Mouse (Mus musculus): ENCODE results near the gene Srpk2. TPM values are rescaled to one million over a fixed set of nuclear protein-coding genes. Genes with fewer than 3 reads are reported as not detected.
"Not testable (repeated sequence)": the region's sequence is repeated elsewhere in the genome, so short reads cannot be mapped to it uniquely, and the experiment has no call there.

Gene Srpk2
- polyA plus RNA-seq, 1 experiment from 2014 or later: 9.2 TPM

DNA sequence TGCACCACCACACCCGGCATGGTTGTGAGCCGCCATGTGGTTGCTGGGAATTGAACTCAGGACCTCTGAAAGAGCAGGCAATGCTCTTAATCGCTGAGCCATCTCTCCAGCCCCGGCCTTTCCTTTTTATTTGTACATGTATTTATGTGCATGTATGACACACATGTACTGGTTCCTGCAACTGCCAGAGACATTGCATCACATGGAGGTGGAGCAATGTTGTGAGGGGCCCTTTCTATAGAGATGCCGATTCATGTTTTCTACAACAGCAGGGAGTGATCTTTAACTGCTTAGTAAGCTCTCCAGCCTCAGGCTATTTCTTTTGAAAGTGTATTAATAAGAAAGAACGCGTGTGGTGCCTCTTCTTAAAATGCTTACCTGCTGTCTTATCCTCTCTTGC lies 200.6 kb downstream of the Srpk2 start:
- Histone ChIP-seq H3K9ac (no peak overlapping the region), H3K36me3 (peaks cover 94% of the 10 kb centered on the region), H3K4me1 (no peaks in the 10 kb centered on the region), H3K4me2 (no peak overlapping the region), H3K4me3 (no peak overlapping the region), H3K9me3 (replicated peaks) (no peaks in the 10 kb centered on the region), H3K27me3 (replicated peaks) (no peaks in the 10 kb centered on the region), H3K27ac (no peak overlapping the region)
- no peak for ATAC-seq
- WGBS (ENCODE audit: insufficient replicate concordance): 89% methylated on average over 7 of the region's 7 CpGs

DNA sequence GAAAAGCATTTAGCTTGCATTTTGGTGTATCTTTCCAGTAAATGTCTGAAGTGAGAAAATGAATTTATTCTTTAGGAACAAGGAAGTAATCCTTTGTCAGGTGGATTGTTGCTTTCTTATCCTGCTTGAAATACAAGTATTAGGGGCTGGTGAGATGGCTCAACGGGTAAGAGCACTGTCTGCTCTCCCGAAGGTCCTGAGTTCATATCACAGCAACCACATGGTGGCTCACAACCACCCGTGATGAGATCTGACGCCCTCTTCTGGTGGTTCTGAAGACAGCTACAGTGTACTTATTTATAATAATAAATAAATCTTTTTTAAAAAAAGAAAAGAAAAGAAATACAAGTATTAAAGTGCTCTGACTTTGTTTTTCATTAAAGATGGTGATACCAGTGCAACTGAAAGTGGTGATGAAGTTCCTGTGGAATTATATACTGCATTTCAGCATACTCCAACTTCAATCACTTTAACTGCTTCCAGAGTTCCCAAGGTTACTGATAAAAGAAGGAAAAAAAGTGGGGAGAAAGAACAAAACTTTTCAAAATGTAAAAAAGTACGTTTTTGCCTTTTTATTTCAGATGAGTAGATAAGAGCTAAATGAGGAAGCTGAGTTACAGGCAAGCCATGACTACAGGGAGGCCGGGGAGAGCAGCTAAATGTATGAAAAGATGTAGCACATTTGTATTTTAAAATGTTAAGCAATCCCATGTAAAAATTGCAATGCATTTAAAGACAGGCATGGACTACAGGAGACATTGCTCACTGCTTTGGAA lies 211.1 kb downstream of the Srpk2 start:
- H3K27me3 ChIP-seq (replicated peaks): no peaks in the 10 kb centered on the region
- no peak overlapping the region for H3K9ac ChIP-seq
- ATAC-seq: no peak
- H3K36me3 ChIP-seq: peaks cover 71% of the 10 kb centered on the region
- H3K4me3 ChIP-seq: no peak overlapping the region
- H3K4me1 ChIP-seq: no peaks in the 10 kb centered on the region
- 45% methylated on average over 6 of the region's 6 CpGs for WGBS (ENCODE audit: insufficient replicate concordance)
- no peak overlapping the region for H3K4me2 ChIP-seq
- no peaks in the 10 kb centered on the region for H3K9me3 ChIP-seq (replicated peaks)
- no peak overlapping the region for H3K27ac ChIP-seq

GRCm38 (mm10) chr5:23466546-23466945 lies 217.9 kb downstream of the Srpk2 start:
- WGBS (ENCODE audit: insufficient replicate concordance): 87% methylated on average over 4 of the region's 4 CpGs
- peaks cover 79% of the 10 kb centered on the region for H3K36me3 ChIP-seq

GRCm38 (mm10) chr5:23464743-23465142 lies 219.7 kb downstream of the Srpk2 start:
- Histone ChIP-seq H3K4me1 (peaks cover 10% of the 10 kb centered on the region), H3K27me3 (replicated peaks) (no peaks in the 10 kb centered on the region), H3K9me3 (replicated peaks) (no peaks in the 10 kb centered on the region), H3K4me2 (no peak overlapping the region), H3K9ac (no peak overlapping the region), H3K36me3 (peaks cover 72% of the 10 kb centered on the region), H3K27ac (no peak overlapping the region), H3K4me3 (no peak overlapping the region)
- no peak for ATAC-seq
- WGBS (ENCODE audit: insufficient replicate concordance): 88% methylated on average over 8 of the region's 8 CpGs

More at GRCm38 (mm10) chr5:23466546-23466945, 217.9 kb downstream of the Srpk2 start:
- Histone ChIP-seq H3K27ac (no peak overlapping the region), H3K4me1 (0 out of 2 replicates have a peak, but pooled peaks cover 3% of the 10 kb centered on the region), H3K4me3 (no peak overlapping the region), H3K4me2 (no peak overlapping the region), H3K9me3 (replicated peaks) (no peaks in the 10 kb centered on the region), H3K27me3 (replicated peaks) (no peaks in the 10 kb centered on the region), H3K9ac (no peak overlapping the region)
- no peak for ATAC-seq

GRCm38 (mm10) chr5:23464247-23464646 lies 220.2 kb downstream of the Srpk2 start:
- Histone ChIP-seq H3K27ac (no peak overlapping the region), H3K9ac (no peak overlapping the region), H3K27me3 (replicated peaks) (no peaks in the 10 kb centered on the region), H3K4me1 (peaks cover 10% of the 10 kb centered on the region), H3K4me3 (no peak overlapping the region), H3K36me3 (peaks cover 69% of the 10 kb centered on the region), H3K9me3 (replicated peaks) (no peaks in the 10 kb centered on the region), H3K4me2 (no peak overlapping the region)
- no peak for ATAC-seq
- WGBS (ENCODE audit: insufficient replicate concordance): 91% methylated on average over 3 of the region's 3 CpGs

GRCm38 (mm10) chr5:23461688-23462087 lies 222.7 kb downstream of the Srpk2 start:
- no peak for ATAC-seq
- Histone ChIP-seq H3K9me3 (replicated peaks) (no peaks in the 10 kb centered on the region), H3K27me3 (replicated peaks) (no peaks in the 10 kb centered on the region), H3K27ac (no peak overlapping the region), H3K36me3 (peaks cover 67% of the 10 kb centered on the region), H3K4me2 (no peak overlapping the region), H3K9ac (no peak overlapping the region), H3K4me1 (peaks cover 28% of the 10 kb centered on the region), H3K4me3 (no peak overlapping the region)
- WGBS (ENCODE audit: insufficient replicate concordance): 74% methylated on average over 2 of the region's 2 CpGs

GRCm38 (mm10) chr5:23453561-23453960 lies 230.9 kb downstream of the Srpk2 start:
- WGBS (ENCODE audit: insufficient replicate concordance): 70% methylated on average over 2 of the region's 2 CpGs

More at GRCm38 (mm10) chr5:23453561-23453960, 230.9 kb downstream of the Srpk2 start:
- not testable (repeated sequence) for H3K4me2 ChIP-seq; H3K9ac ChIP-seq; ATAC-seq; H3K4me3 ChIP-seq; H3K9me3 ChIP-seq (replicated peaks); H3K27ac ChIP-seq; H3K27me3 ChIP-seq (replicated peaks)
- peaks cover 17% of the 10 kb centered on the region for H3K4me1 ChIP-seq
- peaks cover 71% of the 10 kb centered on the region for H3K36me3 ChIP-seq

Other genes starting within 250 kb of the Srpk2 start
- 35.6 and 37.6 TPM in 2 replicates for gene Pus7, start 99.1 kb upstream of the Srpk2 start, polyA plus RNA-seq (2016; fragmentation: Nextera tagmentation; extraction: Ambion mirVana)
- gene Rint1, start 103.1 kb upstream of the Srpk2 start, polyA plus RNA-seq (2016; fragmentation: Nextera tagmentation; extraction: Ambion mirVana): 35.5 and 35.9 TPM in 2 replicates
- gene Tomm7, start 159.5 kb upstream of the Srpk2 start, polyA plus RNA-seq (2016; fragmentation: Nextera tagmentation; extraction: Ambion mirVana): 99.0 and 101 TPM in 2 replicates